Mouse (Mus musculus): ENCODE measurements at regions not wholly inside any gene's neighbourhood (a gene's known extent, or its start where the extent isn't known, plus 50 kb on each side); places are given as distances from the start of the nearest gene placed in this dataset.

GRCm38 (mm10) chr16:25532519-25533205, 150.9 kb upstream of the Trp63 start:
- TF ChIP-seq CTCF (IDR thresholded peaks at IDR 0.05; ENCODE audit: borderline replicate concordance, extremely low read depth, insufficient read depth, insufficient read length) (no peak), POLR2A (IDR thresholded peaks at IDR 0.05; ENCODE audit: borderline replicate concordance, extremely low read depth, insufficient read depth, insufficient read length, poor library complexity, severe bottlenecking) (no peak)
